Mouse (Mus musculus): ENCODE measurements around the gene Irs3.

Gene Irs3

GRCm38 (mm10) chr5:137656977-137657376 is 11.5 kb upstream of the Irs3 start:
- peak in 1 of 2 experiments; percentile 46 for DNase-seq (ENCODE audit: low spot score in 2 of 2)

GRCm38 (mm10) chr5:137654746-137655145 is 9.2 kb upstream of the Irs3 start:
- DNase-seq (ENCODE audit: low spot score in 2 of 2), result no peak

DNA sequence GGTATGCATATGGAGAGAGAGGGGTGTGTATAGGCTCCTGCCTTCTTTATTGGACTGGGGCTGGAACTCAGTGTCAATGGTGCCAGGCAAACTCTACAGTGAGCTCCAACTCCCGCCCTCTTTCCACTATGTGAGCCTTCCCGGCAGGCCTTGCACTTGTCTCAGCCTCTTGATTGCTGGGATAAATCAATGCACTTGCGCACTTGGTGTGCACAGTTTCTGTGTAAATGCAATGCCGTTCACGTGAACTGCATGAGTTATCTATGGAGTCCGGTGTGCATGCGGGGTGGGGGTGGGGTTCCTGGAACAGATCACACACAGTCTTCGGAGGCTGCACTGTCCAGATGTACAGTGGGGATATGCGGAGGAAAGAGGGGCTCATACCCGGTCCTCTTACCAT is 7.9 kb upstream of the Irs3 start:
- no peak for DNase-seq (ENCODE audit: low spot score in 2 of 2)

DNA sequence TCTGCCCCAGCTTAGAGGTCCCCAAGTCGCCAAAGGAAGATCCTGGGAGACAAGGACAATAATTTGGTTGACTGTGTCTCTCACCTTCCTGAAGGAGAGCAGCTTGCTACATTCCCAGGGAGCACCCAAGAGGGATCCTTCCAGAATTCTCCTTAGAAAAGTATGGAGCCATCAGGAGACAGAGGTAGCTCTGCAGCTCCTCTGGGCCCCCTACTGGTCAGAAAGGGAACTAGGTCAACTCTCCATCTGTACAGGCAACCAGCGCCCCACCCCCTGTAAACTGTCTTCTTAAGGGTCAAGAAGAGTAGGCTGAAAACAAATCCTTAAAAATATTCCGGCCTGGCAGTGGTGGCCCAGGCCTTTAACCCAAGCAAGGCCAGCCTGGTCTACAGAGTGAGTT is 7.0 kb upstream of the Irs3 start:
- no peak for DNase-seq (ENCODE audit: low spot score in 2 of 2)

- no peak for DNase-seq (ENCODE audit: low spot score in 2 of 2)
These were observed 4.4 kb upstream of the Irs3 start for GRCm38 (mm10) chr5:137649669-137650571.

DNA sequence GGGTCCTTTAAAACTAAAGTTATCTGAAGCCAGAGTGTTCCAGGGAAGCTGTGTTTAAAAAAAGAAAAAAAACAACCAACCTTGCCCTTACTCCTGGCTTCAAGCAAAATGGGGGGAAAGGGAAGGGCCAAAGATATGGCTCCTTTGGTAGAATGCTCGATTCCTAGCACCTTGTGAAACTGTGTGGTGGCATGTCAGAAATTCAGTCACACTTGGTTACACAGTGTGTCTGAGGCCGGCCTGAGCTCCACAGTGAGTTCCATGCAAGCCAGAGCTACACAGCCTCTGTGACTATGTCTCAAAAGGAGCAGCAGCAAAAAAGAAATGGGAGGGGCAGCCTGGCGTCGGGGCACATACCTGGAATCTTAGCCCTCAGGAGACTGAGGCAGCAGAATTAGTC is 3.7 kb upstream of the Irs3 start:
- no peak for DNase-seq (ENCODE audit: low spot score in 2 of 2)

- no peak for DNase-seq (ENCODE audit: low spot score in 2 of 2)
These were observed 2.5 kb upstream of the Irs3 start for GRCm38 (mm10) chr5:137647827-137648601.

GRCm38 (mm10) chr5:137645091-137645651 is 343 bp downstream of the Irs3 start:
- DNase-seq (ENCODE audit: low spot score in 2 of 2), result no peak

- no peak for DNase-seq (ENCODE audit: low spot score in 2 of 2)
These were observed 1.0 kb downstream of the Irs3 start for GRCm38 (mm10) chr5:137644484-137644883.

DNA sequence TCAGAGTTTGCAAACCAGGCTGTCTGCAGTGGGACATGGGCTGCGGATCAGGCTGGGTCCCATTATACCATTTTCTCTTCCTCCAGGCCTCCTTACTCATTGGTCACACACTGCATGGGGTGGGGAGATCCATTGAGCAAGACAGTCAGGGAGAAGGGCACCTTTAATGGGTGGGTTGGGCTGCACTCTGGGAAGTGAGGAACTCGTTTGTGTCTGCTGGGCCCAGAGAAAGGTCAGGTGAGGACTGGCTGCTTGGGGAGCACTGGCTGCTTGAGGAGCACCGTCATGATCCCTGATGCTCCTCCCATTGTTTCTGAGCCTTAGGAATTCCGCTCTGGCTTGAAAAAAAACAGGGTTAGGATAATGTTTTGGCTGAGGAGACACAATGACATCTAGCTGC is 2.6 kb downstream of the Irs3 start:
- DNase-seq (ENCODE audit: low spot score in 2 of 2), result no peak

DNA sequence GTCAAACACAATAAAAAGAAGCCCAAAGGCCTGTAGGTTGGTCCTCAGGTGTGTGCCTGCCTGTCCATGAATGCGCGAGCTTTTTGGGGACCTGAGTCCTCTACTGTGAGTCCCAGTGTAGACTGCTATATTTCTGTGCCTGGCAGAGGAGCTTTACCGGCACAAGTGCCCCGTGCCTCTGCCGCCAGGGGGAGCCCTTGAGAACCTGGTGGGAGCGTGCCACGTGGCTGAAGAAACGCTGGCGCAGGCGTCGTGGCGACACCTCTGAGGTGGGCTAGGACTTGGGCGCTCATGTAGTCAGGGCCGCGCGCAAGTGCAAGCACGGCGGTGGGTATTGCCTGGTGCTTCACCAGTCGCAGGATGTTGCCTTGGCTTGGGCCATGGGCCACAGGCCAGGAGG is 4.5 kb downstream of the Irs3 start, which contains the start of gene Sap25:
Sap25 (plus strand) TSS at position 281 of the 400 bp plus-strand sequence.
- no peak for DNase-seq (ENCODE audit: low spot score in 2 of 2)

- DNase-seq (ENCODE audit: low spot score in 2 of 2), result no peak
These were observed 6.0 kb downstream of the Irs3 start for GRCm38 (mm10) chr5:137639472-137639871.

DNA sequence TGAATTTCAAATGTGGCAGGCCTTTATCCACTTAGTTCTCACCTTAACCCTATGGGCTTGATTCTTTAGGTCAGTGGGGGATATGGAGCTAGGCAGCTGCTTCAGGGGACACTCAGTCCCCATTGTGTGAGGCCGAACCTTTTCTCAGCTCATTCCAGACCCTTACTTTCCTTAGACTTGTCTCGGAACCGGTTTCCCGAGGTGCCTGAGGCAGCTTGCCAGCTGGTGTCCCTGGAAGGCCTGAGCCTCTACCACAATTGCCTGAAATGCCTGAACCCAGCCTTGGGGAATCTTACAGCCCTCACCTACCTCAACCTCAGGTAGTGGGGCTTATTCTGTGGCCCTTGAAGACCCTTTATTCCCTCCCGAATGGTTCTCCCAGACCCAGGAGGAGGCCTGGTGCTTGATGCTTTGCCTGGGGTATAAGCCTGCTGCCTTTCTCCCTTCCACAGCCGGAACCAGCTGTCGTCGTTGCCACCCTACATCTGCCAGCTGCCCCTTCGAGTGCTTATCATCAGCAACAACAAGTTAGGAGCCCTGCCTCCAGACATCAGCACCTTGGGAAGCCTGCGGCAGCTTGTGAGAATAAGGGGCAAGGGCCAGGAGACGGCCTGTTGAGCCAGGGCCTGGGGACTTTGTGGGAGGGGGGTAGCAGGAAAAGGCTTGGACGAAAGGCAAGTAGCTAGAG is 12.0 kb downstream of the Irs3 start:
- DNase-seq (ENCODE audit: low spot score in 2 of 2), result no peak

DNA sequence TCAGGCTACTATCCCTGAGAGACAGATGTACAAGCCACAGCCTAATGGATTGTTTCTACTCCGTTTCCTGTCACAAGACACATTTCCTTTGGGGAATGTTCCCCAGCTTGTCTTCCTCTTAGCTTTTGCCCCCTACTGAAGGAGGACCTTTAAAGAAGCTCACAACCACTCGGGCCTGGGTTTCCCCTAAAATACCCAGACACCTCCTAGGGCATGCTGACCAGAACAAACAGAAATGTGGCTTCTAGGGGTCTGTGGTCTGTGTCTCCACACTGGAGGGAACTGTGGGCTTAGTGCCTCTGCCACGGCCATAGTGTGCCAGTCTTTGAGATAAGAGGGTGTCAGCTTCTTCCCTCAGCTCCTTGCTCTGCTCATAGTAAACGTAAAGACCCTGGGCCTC is 13.9 kb downstream of the Irs3 start:
- no peak for DNase-seq (ENCODE audit: low spot score in 2 of 2)

GRCm38 (mm10) chr5:137631171-137631570 is 14.3 kb downstream of the Irs3 start:
- peak in 1 of 2 experiments; percentile 36 for DNase-seq (ENCODE audit: low spot score in 2 of 2)

DNA sequence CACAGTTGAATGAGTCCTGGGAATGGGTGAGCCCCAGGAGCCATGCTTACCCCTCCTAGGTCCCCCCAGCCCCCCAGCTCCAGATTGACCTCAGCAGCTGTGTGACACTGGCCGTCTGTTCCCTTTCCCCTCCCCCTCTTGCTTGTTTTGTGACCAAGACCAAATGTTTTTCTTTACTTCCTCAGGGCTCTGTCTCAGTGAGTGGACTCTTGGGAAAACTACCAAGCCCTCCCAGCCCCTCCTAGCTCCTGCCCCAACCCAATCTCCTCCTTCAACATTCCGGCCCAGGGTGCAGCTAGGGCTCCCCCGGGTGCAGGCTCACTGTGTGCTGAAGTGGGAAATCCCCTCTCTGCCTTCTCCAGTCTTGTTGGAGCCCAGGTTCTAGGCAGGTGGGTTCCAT is 14.9 kb downstream of the Irs3 start:
- DNase-seq (ENCODE audit: low spot score in 2 of 2), result no peak

DNA sequence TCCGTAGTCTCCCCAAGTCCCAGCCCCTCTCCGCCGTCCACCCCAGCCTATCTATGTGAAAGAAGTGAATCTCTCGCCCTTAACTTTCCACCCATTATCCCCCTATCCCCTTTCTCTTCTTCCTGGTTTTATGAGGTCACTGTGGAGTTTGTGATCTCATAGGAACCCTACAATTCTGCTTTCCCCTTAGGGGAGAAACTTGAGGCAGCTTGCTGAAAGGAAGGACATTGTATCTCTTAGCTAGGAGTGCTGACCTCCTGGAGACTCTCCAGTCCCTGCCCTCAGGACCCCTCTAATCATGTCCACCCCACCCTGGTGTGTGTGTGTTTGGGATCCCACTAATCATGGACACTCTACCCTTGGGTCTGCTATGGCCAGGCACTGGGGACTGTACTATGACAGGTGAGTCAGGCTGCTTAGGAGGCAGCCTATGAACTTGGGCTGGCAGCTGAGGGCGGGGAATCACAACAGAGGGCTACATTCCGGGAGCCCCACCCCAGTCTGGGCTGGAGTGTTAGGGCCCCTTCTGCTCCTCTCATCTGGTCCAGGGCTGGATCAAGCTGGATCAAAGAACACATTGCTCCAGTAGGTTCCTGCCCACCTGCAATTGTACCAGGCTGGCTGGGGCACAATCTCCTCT is 15.5 kb downstream of the Irs3 start:
- no peak for DNase-seq (ENCODE audit: low spot score in 2 of 2)

- no peak for DNase-seq (ENCODE audit: low spot score in 2 of 2)
These were observed 16.2 kb downstream of the Irs3 start for GRCm38 (mm10) chr5:137629306-137629721.

DNA sequence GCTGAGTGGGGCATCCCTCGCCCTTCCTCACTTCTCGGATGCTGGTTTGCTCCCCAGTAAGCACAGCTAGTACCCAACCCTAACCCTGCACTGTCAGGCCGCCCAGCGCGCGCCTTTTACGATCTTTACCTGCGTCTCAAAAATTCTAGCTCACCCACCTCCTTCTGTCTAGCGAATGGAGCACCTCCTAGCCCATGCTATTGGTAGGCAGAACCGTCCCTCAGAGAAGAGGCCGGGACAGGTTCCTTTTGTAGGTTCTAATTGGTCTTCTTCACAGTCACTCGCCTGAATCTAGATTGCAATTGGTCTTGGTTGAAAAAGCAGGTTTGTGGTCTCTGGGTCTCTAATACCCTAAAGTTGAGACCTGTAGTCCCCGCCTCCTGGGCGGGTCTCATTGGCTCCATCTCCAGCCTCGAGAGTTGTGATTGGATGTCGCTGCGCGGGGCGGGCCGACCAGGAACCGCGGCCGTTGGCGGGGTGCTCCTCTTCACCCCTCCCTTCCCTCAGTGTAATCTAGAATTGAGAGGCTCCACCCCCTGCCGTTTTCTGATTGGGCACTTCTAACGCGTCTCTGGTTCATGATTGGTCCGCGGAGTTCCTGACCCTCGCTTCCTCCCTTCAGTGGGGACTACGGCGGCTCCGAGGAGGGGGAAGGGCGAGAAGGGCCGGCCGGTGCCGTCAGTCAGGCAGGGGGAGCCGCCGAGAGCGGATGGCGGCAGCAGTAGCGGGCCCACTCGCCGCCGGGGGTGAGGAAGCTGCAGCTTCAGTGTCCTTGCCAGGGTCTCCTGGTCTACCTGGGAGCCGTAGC is 16.8 kb downstream of the Irs3 start, which contains the start of the genes Fbxo24, Lrch4 and Gm20605:
Fbxo24 (minus strand) TSS at position 505 of the 808 bp plus-strand sequence.
Lrch4 (plus strand) TSS at position 624 of the 808 bp plus-strand sequence.
Gm20605 (plus strand) TSS at position 678 of the 808 bp plus-strand sequence.
- DNase-seq (ENCODE audit: low spot score in 2 of 2), result peak; percentile 100

DNA sequence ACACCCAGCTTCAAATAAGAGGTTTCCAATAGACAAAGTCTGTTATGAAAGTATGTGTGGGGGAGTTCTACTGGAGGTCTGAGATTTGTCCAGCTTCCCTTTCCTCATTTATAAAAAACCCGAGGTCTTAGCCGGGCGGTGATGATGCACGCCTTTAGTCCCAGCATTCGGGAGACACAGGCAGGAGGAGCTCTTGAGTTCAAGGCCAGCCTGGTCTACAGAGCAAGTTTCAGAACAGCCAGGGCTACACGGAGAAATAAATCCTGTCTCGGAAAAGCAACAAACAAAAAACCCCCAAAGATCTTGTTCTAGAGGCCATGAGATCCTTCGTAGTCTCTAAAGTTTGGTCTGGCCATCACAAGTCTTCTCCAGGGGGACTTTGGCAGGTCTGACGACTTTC is 17.5 kb downstream of the Irs3 start:
- no peak for DNase-seq (ENCODE audit: low spot score in 2 of 2)

Data from right cerebral cortex, postnatal 36 days (tissue).